Mouse (Mus musculus) activated CD4-positive, CD25-positive, alpha-beta regulatory T cell, adult 4 months (primary cell): ENCODE data around the gene Sox18. TPM values are rescaled to one million over a fixed set of nuclear protein-coding genes. Genes with fewer than 3 reads are reported as not detected.

Experiments used
- ATAC-seq: one replicate; pipeline ENCODE4 v1.8.0; 2017
- polyA plus RNA-seq, 2 experiments: library from polyadenylated mRNA; unstranded; fragments of 100-300 nt; shearing (Covaris generic); gene quantifications; one replicate each; pipeline ENCODE4 v1.2.1; 2017

Gene Sox18
- polyA plus RNA-seq, 2 experiments from 2014 or later, result not detected

DNA sequence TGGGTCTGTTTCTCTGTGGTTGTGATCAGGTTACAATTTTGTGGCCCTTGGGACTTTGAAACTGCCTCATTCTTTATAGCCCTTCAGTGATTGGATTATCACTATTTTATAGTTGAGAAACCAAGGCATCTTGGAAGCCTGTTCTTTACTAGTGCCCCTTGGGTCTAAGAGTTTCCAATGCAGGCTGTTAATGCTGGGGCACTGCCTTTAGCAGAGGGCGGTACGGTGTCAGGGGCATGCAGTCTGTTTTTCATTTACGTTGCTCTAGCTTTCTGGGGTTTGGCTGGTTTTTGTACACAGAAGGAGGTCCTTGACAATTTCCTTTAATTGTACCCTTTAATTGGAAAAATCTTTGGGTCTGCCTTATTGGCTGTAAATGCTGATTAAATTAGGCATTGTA lies 25.8 kb downstream of the Sox18 start:
- ATAC-seq, result no peak

DNA sequence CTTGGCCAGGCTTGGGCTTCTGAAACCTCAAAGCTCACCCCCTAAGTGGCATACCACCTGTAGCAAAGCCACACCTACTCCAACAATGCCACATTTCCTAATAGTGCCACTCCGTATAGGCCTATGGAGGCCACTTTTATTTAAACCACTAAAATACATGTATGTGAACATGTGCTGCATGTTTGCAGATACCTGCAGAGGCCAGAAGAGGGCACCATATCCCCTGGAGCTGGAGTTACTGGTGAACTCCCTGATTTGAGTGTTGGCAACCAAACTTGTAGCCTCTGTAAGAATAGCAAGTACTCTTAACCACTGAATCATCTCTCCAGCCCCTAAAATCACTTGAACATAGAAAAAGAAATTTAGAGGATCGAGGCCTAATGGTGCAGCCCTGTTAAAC lies 27.1 kb downstream of the Sox18 start:
- peak; percentile 43 for ATAC-seq

DNA sequence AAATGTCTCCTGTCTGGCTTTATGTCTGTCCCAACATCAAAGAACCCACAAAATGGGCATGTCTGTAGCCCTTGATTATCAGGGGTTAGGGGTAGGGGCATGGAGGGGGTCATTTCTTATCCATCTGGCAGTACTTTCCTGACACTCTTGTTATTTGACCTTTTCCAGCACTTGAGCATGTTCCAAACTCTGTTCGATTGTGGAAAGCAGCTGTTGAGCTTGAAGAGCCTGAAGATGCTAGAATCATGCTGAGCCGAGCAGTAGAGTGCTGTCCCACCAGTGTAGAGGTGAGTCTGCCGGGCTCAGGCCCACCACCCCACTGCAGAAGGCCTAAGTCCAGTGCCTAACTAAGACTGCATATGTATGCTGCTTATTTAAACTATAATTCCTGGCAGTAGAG lies 35.6 kb downstream of the Sox18 start:
- ATAC-seq, result no peak

DNA sequence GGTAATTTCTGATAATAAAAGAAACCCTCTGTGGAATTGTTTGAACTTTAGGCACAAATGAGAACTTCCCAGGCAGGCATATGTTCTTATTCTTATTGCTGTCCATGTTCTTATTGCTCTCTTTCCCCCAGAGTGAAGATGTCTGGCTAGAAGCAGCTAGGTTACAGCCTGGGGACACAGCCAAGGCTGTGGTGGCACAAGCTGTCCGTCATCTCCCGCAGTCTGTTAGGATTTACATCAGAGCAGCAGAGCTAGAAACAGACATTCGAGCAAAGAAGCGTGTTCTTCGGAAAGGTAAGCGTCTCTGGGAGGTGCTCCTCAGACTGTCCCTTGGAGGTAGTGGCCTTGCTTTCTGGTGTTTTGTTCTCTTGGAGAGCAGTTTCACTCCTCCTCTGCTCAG lies 38.8 kb downstream of the Sox18 start:
- no peak for ATAC-seq

DNA sequence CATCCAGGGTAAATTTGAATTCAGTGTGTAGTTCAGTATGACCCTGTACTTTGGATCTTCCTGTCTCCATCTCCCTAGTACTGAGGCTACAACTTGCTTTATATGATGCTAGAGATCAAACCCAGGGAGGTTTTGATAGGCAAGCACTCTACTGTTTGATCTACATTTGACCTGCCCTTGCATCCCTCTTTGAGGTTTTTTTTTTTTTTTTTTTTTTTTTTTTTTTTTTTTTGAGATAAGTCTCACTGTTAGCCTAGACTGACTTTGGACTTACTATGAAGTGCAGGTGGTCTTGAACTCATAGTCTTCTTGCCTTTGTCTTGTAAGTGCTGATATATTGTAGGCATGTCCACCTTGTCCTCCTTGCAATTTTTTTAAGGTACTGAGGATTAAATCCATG lies 43.0 kb downstream of the Sox18 start:
- ATAC-seq, result no peak

DNA sequence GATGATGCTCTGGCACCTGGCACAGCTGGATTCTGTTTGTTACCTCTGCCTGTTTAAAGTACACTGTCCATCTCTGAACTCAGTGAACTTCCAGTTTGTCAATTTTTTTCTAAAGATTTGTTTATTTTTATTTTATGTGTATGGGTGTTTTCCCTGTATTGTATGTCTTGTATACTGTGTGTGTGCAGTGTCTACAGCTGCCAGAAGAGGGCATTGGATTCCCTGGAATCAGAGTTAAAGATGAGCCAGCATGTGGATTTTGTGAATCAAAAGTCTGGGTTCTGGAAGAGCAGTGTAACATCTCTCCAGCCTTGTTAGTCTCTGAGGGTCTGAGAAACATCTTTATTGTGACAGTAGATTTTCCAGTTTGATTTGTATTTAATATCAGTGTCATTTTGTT lies 48.0 kb downstream of the Sox18 start:
- ATAC-seq, result no peak

Other genes starting within 250 kb of the Sox18 start
- 1 to 10 TPM; 2.5 to 4.3 TPM for gene Zbtb46, start 212.2 kb downstream of the Sox18 start, polyA plus RNA-seq
- gene Abhd16b, start 178.4 kb downstream of the Sox18 start, polyA plus RNA-seq, result not detected
- gene Tpd52l2, start 174.5 kb downstream of the Sox18 start, polyA plus RNA-seq, result 100 to 1,000 TPM in 1 of 2 experiments, 10 to 100 TPM in 1; 88.0 to 103 TPM
- gene Dnajc5, start 151.2 kb downstream of the Sox18 start, polyA plus RNA-seq, result 10 to 100 TPM; 36.9 to 37.1 TPM
- gene Uckl1, start 86.7 kb downstream of the Sox18 start, polyA plus RNA-seq, result 100 to 1,000 TPM; 111 to 136 TPM
- 10 to 100 TPM; 69.3 to 69.5 TPM for gene Prpf6, start 79.8 kb downstream of the Sox18 start, polyA plus RNA-seq
- gene Zfp512b, start 78.8 kb downstream of the Sox18 start, polyA plus RNA-seq, result 10 to 100 TPM; 20.3 to 26.9 TPM
- 10 to 100 TPM in 1 of 2 experiments, 1 to 10 TPM in 1; 8.7 to 12.5 TPM for gene Samd10, start 72.4 kb downstream of the Sox18 start, polyA plus RNA-seq
- gene Gm29797, start 14.6 kb downstream of the Sox18 start, polyA plus RNA-seq, result not detected
- gene Tcea2, start 8.7 kb upstream of the Sox18 start, polyA plus RNA-seq, result 10 to 100 TPM in 1 of 2 experiments, 1 to 10 TPM in 1; 9.8 to 12.1 TPM
- gene Rgs19, start 22.3 kb upstream of the Sox18 start, polyA plus RNA-seq, result 100 to 1,000 TPM; 199 to 210 TPM
- not detected for gene Lkaaear1, start 26.8 kb upstream of the Sox18 start, polyA plus RNA-seq
- gene Oprl1, start 43.4 kb upstream of the Sox18 start, polyA plus RNA-seq, result not detected
- not detected for gene Myt1, start 91.7 kb upstream of the Sox18 start, polyA plus RNA-seq
- gene Pcmtd2, start 166.2 kb upstream of the Sox18 start, polyA plus RNA-seq, result 10 to 100 TPM; 41.1 to 47.7 TPM
- gene Polr3k, start 192.7 kb upstream of the Sox18 start, polyA plus RNA-seq, result 10 to 100 TPM; 61.8 to 80.2 TPM